Mouse (Mus musculus) limb, embryonic 14.5 days (tissue): Measurements from ENCODE around the gene Dleu7. TPM values are rescaled to one million over a fixed set of nuclear protein-coding genes. Genes with fewer than 3 reads are reported as not detected.

Experiments
- ATAC-seq: fragments of 200-750 bp; cut with Nextera tagmentation; 2 replicates; pipeline ENCODE4 v1.8.0; 2017; ENCODE audit warnings: low read depth, moderate number of reproducible peaks, moderate TSS enrichment; ENCODE audit not compliant: low FRiP score
- DNase-seq: peaks from one replicate; pipeline ENCODE4 v3.0.0-alpha.2; 2015; ENCODE audit warnings: low spot score
- H3K27ac ChIP-seq: fragments of 300-500 bp; sonication (generic); replicated peaks from 2 replicates; pipeline ENCODE4 v1.5.1; 2014; ENCODE audit warnings: low read depth, mild to moderate bottlenecking, low read length, moderate library complexity, mixed read lengths
- H3K27me3 ChIP-seq: fragments of 300-500 bp; sonication (generic); 2 replicates; pipeline ENCODE4 v1.6.1; 2014; ENCODE audit warnings: low read length, mixed read lengths; ENCODE audit not compliant: control insufficient read depth, insufficient read depth
- H3K36me3 ChIP-seq: fragments of 300-500 bp; sonication (generic); 2 replicates; pipeline ENCODE4 v1.6.1; 2014; ENCODE audit warnings: mild to moderate bottlenecking, low read length, moderate library complexity, mixed read lengths; ENCODE audit not compliant: control insufficient read depth, insufficient read depth
- H3K4me1 ChIP-seq: fragments of 300-500 bp; sonication (generic); 2 replicates; pipeline ENCODE4 v1.6.1; 2014; ENCODE audit warnings: antibody characterized with exemption, low read length, mixed read lengths; ENCODE audit not compliant: control insufficient read depth, insufficient read depth
- H3K4me2 ChIP-seq: fragments of 300-500 bp; sonication (generic); replicated peaks from 2 replicates; pipeline ENCODE4 v1.6.1; 2014; ENCODE audit warnings: low read depth, mild to moderate bottlenecking, low read length, moderate library complexity; ENCODE audit not compliant: severe bottlenecking
- H3K4me3 ChIP-seq: fragments of 300-500 bp; sonication (generic); replicated peaks from 2 replicates; pipeline ENCODE4 v1.5.1; 2014; ENCODE audit warnings: low read length
- H3K9ac ChIP-seq: fragments of 300-500 bp; sonication (generic); 2 replicates; pipeline ENCODE4 v1.6.1; 2014; ENCODE audit warnings: mild to moderate bottlenecking, low read depth, low read length, moderate library complexity; ENCODE audit not compliant: severe bottlenecking
- H3K9me3 ChIP-seq: fragments of 300-500 bp; sonication (generic); 2 replicates; pipeline ENCODE4 v1.6.1; 2016; ENCODE audit warnings: low read length; ENCODE audit not compliant: control insufficient read depth
- POLR2A ChIP-seq: fragments of 200-500 bp; IDR thresholded peaks from 2 replicates; pipeline ENCODE4 v1.8.0; 2012; ENCODE audit warnings: inconsistent platforms, mild to moderate bottlenecking, moderate library complexity, borderline replicate concordance; ENCODE audit not compliant: insufficient read depth, insufficient read length; ENCODE audit errors: extremely low read depth
- WGBS: fragments of 180-500 bp; shearing (Covaris S2); extraction: QIAGEN DNeasy Blood & Tissue Kit; methylation state at CpG from one replicate; pipeline ENCODE4 v1.1.7; 2014; 5-methylcytosine and 5-hydroxymethylcytosine counted together
- polyA plus RNA-seq, 2 experiments: library from polyadenylated mRNA; depleted of rRNA in 1 of 2; stranded (reverse) in 1 of 2; unstranded in 1 of 2; fragments of >200 nt; fragmentation: Nextera tagmentation in 1 of 2; extraction: Ambion mirVana in 1 of 2; gene quantifications; 2 replicates each; pipeline versions ENCODE4 v1.2.1 to v1.2.3; 2012 to 2014

The Dleu7 gene
- polyA plus RNA-seq, 2 experiments = 1.5 to 1.6 TPM

DNA sequence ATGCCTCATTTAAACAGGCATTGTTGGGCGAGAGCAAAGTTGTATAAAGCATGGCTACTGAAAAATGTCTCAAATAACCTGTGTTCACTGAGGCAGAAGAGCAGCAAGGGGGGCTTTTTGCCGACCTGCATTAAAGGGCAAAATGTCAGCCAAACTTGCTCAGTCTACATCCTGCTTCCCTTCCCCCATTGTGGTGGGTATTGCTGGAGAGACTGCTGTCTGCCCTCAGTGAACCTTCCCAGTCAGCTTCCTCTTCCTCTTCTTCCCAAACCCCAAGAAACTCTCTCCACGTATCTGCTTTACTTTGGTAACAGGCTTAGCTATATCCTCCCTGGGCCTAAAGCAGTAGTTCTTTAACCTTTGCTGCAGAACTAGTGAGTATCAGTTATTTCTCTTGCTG is 61.9 kb downstream of the Dleu7 start:
- H3K4me3 ChIP-seq = no peak overlapping the region
- H3K27me3 ChIP-seq = no peaks in the 10 kb centered on the region
- WGBS = 65% methylated on average over 3 of the region's 3 CpGs
- no peak overlapping the region for H3K27ac ChIP-seq
- no peak for TF ChIP-seq POLR2A
- no peak overlapping the region for H3K9ac ChIP-seq
- no peaks in the 10 kb centered on the region for H3K36me3 ChIP-seq
- H3K4me2 ChIP-seq = no peak overlapping the region
- DNase-seq (no peak), ATAC-seq (no peak)
- H3K9me3 ChIP-seq = no peaks in the 10 kb centered on the region
- no peaks in the 10 kb centered on the region for H3K4me1 ChIP-seq

DNA sequence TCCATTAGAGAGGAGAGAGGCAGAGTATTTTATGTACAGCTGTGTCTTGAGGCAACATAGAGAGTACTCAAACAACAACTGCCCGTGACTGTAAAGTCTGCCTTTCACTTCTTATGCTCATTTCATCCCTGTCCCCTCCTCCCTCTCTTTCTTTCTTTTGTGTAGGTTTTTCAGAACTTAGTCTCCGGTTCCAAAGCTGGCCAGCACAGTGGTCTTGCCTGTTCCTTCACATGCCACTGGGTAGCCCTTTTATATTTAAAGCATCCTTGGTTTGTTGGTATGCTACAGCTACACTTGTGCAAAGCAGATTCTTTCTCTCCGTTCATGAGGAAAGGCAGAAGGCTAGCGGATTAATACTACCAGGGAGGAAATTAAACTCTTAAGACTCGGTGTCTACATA is 65.7 kb downstream of the Dleu7 start:
- no peaks in the 10 kb centered on the region for H3K36me3 ChIP-seq
- H3K27ac ChIP-seq = no peak overlapping the region
- TF ChIP-seq POLR2A = no peak
- no peaks in the 10 kb centered on the region for H3K4me1 ChIP-seq
- WGBS = 79% methylated on average over 5 of the region's 5 CpGs
- no peak overlapping the region for H3K4me3 ChIP-seq
- H3K4me2 ChIP-seq = no peak overlapping the region
- no peaks in the 10 kb centered on the region for H3K27me3 ChIP-seq
- H3K9ac ChIP-seq = no peak overlapping the region
- H3K9me3 ChIP-seq = no peaks in the 10 kb centered on the region
- no peak for ATAC-seq
- no peak for DNase-seq

DNA sequence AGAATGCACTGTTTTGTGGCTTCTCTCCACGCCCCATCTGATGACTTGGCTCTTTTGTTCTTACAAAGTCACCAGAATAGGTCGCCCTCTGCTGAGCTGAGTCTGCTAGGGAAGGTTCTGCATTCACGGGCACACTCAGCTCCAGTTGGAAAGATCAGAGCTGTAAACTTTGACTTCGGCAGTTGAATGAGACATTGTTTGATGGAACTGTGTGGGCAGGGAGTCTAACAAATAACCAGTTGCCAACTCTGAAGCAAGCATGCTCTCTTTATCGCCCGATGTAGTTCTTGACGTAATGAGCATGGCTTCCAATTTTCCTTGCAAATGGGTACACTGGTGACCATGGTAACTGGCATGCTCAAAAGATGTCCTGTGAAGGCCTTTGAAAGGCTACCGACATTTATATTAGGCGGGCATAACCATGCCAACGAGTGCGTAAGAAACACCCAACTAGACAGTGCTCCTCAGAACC is 66.2 kb downstream of the Dleu7 start:
- no peak for ATAC-seq
- H3K4me2 ChIP-seq = no peak overlapping the region

More for the DNA sequence above, 66.2 kb downstream of the Dleu7 start:
- H3K4me1 ChIP-seq = no peaks in the 10 kb centered on the region
- H3K36me3 ChIP-seq = no peaks in the 10 kb centered on the region
- no peaks in the 10 kb centered on the region for H3K27me3 ChIP-seq
- H3K27ac ChIP-seq = no peak overlapping the region
- H3K9me3 ChIP-seq = no peaks in the 10 kb centered on the region
- no peak for TF ChIP-seq POLR2A
- peak; percentile 18 for DNase-seq
- 72% methylated on average over 11 of the region's 11 CpGs for WGBS
- H3K9ac ChIP-seq = no peak overlapping the region
- no peak overlapping the region for H3K4me3 ChIP-seq

Other genes starting within 250 kb of the Dleu7 start
- gene Rnaseh2b, start 458 bp downstream of the Dleu7 start, polyA plus RNA-seq (2012; rRNA removed) = 17.4 and 29.6 TPM in 2 replicates
- 58.8 and 64.3 TPM in 2 replicates for gene Rnaseh2b, start 458 bp downstream of the Dleu7 start, polyA plus RNA-seq (2014; fragmentation: Nextera tagmentation; extraction: Ambion mirVana)
- 0.10 and 0.15 TPM in 2 replicates for gene Gucy1b2, start 163.2 kb upstream of the Dleu7 start, polyA plus RNA-seq (2012; rRNA removed)
- gene Gucy1b2, start 163.2 kb upstream of the Dleu7 start, polyA plus RNA-seq (2014; fragmentation: Nextera tagmentation; extraction: Ambion mirVana) = 0.07 and 0.10 TPM in 2 replicates